Mouse (Mus musculus) adrenal gland, postnatal 4 days (tissue): ENCODE measurements around the gene C2cd2. TPM values are rescaled to one million over a fixed set of nuclear protein-coding genes. Genes with fewer than 3 reads are reported as not detected.

Experiments used
- DNase-seq, 2 experiments: peaks; one replicate each; pipeline ENCODE4 v3.0.0; 2021 to 2022; ENCODE audit warnings: low spot score in 2 of 2, mixed read lengths in 2 of 2
- microRNA-seq: library from miRNA; unstranded; fragments of <30 nt; microRNA quantifications from one replicate; pipeline ENCODE4 v1.2.0, GENCODE M21; 2021
- total RNA-seq, 2 experiments: library from RNA; stranded (reverse); gene quantifications; 2 replicates each; pipeline ENCODE4 v1.2.3; 2021

C2cd2 gene
- total RNA-seq, 2 experiments from 2014 or later, result 26.2 to 27.3 TPM

GRCm38 (mm10) chr16:97823311-97824007 lies 138.9 kb downstream of the C2cd2 start:
- no peak for DNase-seq

GRCm38 (mm10) chr16:97819532-97819931 lies 142.9 kb downstream of the C2cd2 start:
- no peak for DNase-seq

- DNase-seq, result no peak
Observed at GRCm38 (mm10) chr16:97817414-97817813, 145.0 kb downstream of the C2cd2 start.

- DNase-seq, result no peak
Observed at GRCm38 (mm10) chr16:97815269-97815668, 147.1 kb downstream of the C2cd2 start.

- DNase-seq, result no peak
Observed at GRCm38 (mm10) chr16:97814060-97814459, 148.3 kb downstream of the C2cd2 start.

- DNase-seq, result no peak
Observed at GRCm38 (mm10) chr16:97808881-97809280, 153.5 kb downstream of the C2cd2 start.

GRCm38 (mm10) chr16:97805646-97806045 lies 156.8 kb downstream of the C2cd2 start:
- no peak for DNase-seq

Small RNA genes within 50 kb of the gene (microRNA-seq; reads per million reads assigned to microRNA genes)
- gene Mir6964, result not detected

Other genes starting within 250 kb of the C2cd2 start
- 1 to 10 TPM in 1 of 2 experiments, under 1 TPM in 1; 0.34 to 1.5 TPM for gene Ripk4, start 198.8 kb downstream of the C2cd2 start, total RNA-seq
- 10 to 100 TPM; 11.1 to 13.1 TPM for gene Prdm15, start 110.7 kb downstream of the C2cd2 start, total RNA-seq
- 10 to 100 TPM; 29.7 to 32.0 TPM for gene Zbtb21, start within 50 bp of the C2cd2 start, total RNA-seq
- 10 to 100 TPM; 46.4 to 47.9 TPM for gene B230307C23Rik, start 34.7 kb upstream of the C2cd2 start, total RNA-seq
- gene A630089N07Rik, start 119.9 kb upstream of the C2cd2 start, total RNA-seq, result 10 to 100 TPM; 12.3 to 12.7 TPM